Mouse (Mus musculus) heart, postnatal 36 days (tissue): ENCODE data around the gene Pdzrn4. TPM values are rescaled to one million over a fixed set of nuclear protein-coding genes. Genes with fewer than 3 reads are reported as not detected.
"Not testable (repeated sequence)": the region's sequence is repeated elsewhere in the genome, so short reads cannot be mapped to it uniquely, and the experiment has no call there.

Experiments used
- DNase-seq, 2 experiments: peaks; one replicate each; pipeline ENCODE4 v3.0.0; 2021 to 2022
- intact Hi-C: fragments of 180-260 bp; cut with DNase I; formaldehyde crosslinking; loops from one replicate; pipeline ENCODE4 v1.15.1; 2025
- total RNA-seq, 2 experiments: library from RNA; stranded (reverse); gene quantifications; 2 replicates each; pipeline ENCODE4 v1.2.3; 2021

Gene Pdzrn4
- total RNA-seq = 1 to 10 TPM; 2.0 to 2.6 TPM

GRCm38 (mm10) chr15:92396770-92397608 is at the start of gene Pdzrn4:
Gene Pdzrn4 (plus strand): TSS chr15:92396881.
- intact Hi-C loops = no loop called here
- peak; percentile 26 to 45 for DNase-seq

GRCm38 (mm10) chr15:92347426-92347825 is 49.3 kb upstream of the Pdzrn4 start:
- DNase-seq = no peak
- intact Hi-C loops = no loop called here

GRCm38 (mm10) chr15:92347902-92348301 is 48.8 kb upstream of the Pdzrn4 start:
- intact Hi-C loops = no loop called here

GRCm38 (mm10) chr15:92348453-92348852 is 48.2 kb upstream of the Pdzrn4 start:
- not testable (repeated sequence) for DNase-seq

More at GRCm38 (mm10) chr15:92347902-92348301, 48.8 kb upstream of the Pdzrn4 start:
- no peak for DNase-seq

GRCm38 (mm10) chr15:92364153-92364552 is 32.5 kb upstream of the Pdzrn4 start:
- DNase-seq = peak; percentile 21
- intact Hi-C loops = no loop called here

More at GRCm38 (mm10) chr15:92348453-92348852, 48.2 kb upstream of the Pdzrn4 start:
- intact Hi-C loops = not testable (repeated sequence)

- intact Hi-C loops = no loop called here
- DNase-seq = no peak
These were observed 32.1 kb upstream of the Pdzrn4 start for GRCm38 (mm10) chr15:92364592-92364991.

GRCm38 (mm10) chr15:92394811-92395210 is 1.9 kb upstream of the Pdzrn4 start:
- intact Hi-C loops = no loop called here
- no peak for DNase-seq

GRCm38 (mm10) chr15:92398747-92399146 is 2.1 kb downstream of the Pdzrn4 start:
- intact Hi-C loops = no loop called here
- DNase-seq = no peak

GRCm38 (mm10) chr15:92399278-92399677 is 2.6 kb downstream of the Pdzrn4 start:
- intact Hi-C loops = no loop called here
- DNase-seq = no peak

- intact Hi-C loops = no loop called here
These were observed 4.9 kb downstream of the Pdzrn4 start for GRCm38 (mm10) chr15:92401554-92401953.

GRCm38 (mm10) chr15:92415323-92415722 is 18.6 kb downstream of the Pdzrn4 start:
- no peak for DNase-seq
- intact Hi-C loops = no loop called here

More at GRCm38 (mm10) chr15:92401554-92401953, 4.9 kb downstream of the Pdzrn4 start:
- DNase-seq = no peak

- intact Hi-C loops = no loop called here
- no peak for DNase-seq
These were observed 19.5 kb downstream of the Pdzrn4 start for GRCm38 (mm10) chr15:92416141-92416540.

- no peak for DNase-seq
- intact Hi-C loops = no loop called here
These were observed 20.0 kb downstream of the Pdzrn4 start for GRCm38 (mm10) chr15:92416658-92417057.

- intact Hi-C loops = no loop called here
- DNase-seq = no peak
These were observed 20.4 kb downstream of the Pdzrn4 start for GRCm38 (mm10) chr15:92417120-92417519.

- intact Hi-C loops = loop anchor here (1.0 to 2.0 kb wide), 2 partner anchors 170 to 782 kb away; no protein-coding TSS in a partner anchor
- DNase-seq = no peak
These were observed 37.9 kb downstream of the Pdzrn4 start for GRCm38 (mm10) chr15:92434605-92435004.

- intact Hi-C loops = loop anchor here (2.0 kb wide), 1 partner anchor 171 kb away; no protein-coding TSS in a partner anchor
- DNase-seq = no peak
These were observed 38.6 kb downstream of the Pdzrn4 start for GRCm38 (mm10) chr15:92435306-92435705.

- DNase-seq = no peak
- intact Hi-C loops = no loop called here
These were observed 45.0 kb downstream of the Pdzrn4 start for GRCm38 (mm10) chr15:92441630-92442180.

GRCm38 (mm10) chr15:92447708-92448147 is 51.0 kb downstream of the Pdzrn4 start:
- DNase-seq = no peak
- intact Hi-C loops = loop anchor here (1.0 kb wide), 1 partner anchor 769 kb away; no protein-coding TSS in a partner anchor

GRCm38 (mm10) chr15:92449112-92449511 is 52.4 kb downstream of the Pdzrn4 start:
- intact Hi-C loops = no loop called here
- DNase-seq = no peak

- intact Hi-C loops = no loop called here
- DNase-seq = no peak
These were observed 55.9 kb downstream of the Pdzrn4 start for GRCm38 (mm10) chr15:92452620-92453019.

- intact Hi-C loops = no loop called here
- DNase-seq = no peak
These were observed 85.5 kb downstream of the Pdzrn4 start for GRCm38 (mm10) chr15:92482198-92482597.

GRCm38 (mm10) chr15:92491376-92491775 is 94.7 kb downstream of the Pdzrn4 start:
- intact Hi-C loops = no loop called here
- DNase-seq = no peak
